Mouse (Mus musculus): ENCODE measurements around the gene Boc.

Boc gene

DNA sequence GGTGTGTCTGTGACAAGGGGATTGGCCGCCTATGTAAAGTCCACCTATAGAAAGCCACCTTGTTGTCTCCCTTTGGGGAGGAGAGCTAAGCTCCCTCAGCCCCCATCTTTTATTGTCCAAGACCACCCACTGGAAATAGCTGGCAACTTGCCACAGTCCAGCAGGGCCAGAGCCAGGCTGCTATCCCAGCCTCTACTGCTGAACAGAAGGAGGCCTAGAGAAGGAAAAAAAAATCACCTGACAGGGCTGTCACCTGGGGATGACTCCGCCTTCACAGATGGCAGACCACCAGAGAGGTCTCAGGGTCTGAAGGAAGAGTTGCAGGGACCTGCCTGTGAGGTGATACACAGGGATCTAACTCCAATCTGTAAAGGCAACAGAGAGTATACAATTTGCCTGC, 6.7 kb downstream of the Boc start:
- DNase-seq, result no peak

DNA sequence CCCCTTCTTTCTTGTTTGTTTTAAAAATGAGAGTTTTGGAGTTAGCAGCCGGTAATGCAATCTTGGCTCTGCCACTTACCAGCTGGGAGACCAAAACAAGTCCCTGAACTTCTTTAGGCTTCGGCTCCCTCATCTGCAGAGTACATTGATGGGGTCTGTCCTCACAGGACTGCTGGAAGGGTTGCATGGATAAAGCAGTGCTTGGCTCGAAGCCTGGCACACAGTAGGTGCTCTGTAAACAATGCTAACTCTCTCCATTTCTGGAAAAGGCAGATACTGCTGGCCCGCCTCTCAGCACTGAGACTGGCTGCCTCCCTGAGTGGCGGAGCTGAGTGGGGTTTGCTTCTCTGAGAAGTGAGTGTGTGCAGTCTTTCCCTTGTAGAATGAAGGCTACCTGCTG, 7.2 kb downstream of the Boc start:
- DNase-seq, result no peak

DNA sequence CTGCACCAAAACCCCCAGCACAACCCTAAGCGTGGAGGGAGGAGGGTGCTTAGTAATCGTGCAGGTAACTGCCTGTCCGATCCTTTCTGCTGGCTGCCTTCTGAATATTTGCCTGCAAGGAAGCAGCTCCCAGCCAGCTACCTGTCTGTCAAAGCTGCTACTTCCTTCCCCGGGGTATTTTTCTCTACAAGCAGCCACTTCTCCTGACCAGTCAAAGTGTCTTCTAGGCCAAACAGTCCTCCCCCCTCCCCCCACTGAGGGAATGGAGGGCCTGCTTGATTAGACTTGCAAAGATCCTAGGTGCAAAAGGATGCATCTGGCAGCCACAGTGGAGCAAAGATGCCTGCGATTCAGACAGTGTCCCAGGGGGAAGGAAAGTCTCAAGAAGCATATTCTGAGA, 7.9 kb downstream of the Boc start:
- no peak for DNase-seq

DNA sequence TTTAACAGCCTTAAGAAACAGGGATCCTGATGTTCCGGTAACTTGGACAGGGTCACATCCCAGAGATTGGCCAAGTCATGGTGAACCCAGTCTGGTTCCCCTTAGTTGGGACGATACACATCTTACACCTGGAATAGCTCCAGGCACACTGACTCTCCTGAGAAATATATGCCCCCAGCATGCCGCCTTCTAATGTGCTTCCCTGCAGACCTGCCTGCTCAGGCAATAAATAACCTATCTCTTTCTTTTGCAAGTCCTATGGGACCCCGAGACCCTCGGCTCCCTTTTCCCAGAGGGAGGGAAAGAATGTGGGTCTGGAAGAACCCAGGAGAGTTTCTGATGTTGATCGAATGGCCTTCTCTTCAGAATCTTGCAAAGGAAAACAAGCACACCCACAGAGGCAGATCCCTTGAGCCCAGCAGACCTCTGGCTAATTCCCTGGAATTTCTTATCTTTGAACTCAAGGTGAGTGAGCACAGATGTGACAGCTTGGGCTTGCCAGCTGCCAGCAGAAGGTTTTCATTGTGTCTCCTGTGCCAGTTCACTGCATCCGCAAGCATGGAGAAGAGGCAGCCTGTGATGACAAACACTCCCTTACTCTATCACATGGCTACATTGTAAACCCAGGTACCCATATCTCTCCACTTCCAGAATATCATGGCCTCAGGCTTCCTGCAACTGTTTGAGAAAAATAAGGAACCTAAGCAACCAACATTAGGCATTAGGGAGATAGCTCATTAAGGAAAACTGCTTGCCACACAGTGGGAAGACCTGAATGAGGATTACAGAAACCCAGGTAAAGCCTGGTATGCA, 8.6 kb downstream of the Boc start:
- DNase-seq, result no peak

DNA sequence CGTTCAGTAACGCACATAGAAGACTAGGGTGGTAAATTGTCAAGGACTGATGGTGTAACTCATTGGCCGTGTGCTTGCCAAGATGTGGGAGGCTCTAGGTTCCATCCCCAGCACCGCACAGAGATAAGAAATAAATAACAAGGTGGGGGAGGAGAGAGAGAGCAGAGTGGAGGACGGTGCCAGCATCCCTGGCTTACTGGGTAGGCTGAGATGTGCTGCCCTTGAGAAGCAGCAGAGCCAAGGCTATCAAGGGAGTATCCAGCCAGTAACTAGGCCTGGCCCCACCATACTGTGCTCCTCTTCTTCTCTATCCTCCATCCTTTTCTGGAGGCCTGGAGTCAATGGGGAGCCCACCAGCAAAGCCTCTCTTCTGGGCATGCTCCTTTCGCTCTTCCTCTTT, 9.3 kb downstream of the Boc start:
- no peak for DNase-seq

DNA sequence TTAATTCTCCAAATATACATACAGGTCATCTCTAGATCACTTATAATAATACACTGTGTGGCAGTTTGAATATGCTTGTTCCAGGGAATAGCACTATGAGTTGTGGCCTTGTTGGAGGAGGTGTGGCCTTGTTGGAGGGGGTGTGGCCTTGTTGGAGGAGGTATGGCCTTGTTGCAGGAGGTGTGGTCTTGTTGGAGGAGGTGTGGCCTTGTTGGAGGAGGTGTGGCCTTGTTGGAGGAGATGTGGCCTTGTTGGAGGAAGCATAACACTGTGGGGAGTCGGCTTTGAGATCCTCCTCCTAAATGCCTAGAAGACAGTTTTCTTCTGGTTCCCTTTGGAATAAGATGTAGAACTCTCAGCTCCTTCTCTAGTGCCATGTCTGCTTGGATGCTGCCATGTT, 10.7 kb downstream of the Boc start:
- no peak for DNase-seq

DNA sequence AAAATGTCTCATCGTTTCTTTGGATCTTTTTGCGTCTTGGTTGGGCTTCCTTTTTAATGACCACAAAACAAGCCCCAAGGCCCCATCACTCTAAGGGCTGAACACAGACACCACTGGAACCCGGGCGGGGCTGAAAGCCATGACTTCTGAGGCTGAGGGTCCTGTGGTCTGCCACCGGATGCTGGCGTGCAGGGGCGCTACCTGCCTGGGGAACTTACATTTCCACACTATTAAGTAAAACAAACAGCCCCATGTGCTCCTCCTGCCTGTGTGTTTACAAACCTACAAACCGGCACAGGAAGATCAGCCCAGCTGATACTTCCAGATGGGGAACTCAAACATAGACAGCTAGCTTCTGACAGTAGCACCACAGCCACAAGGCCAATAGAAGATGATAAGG, 11.9 kb downstream of the Boc start:
- DNase-seq, result no peak

DNA sequence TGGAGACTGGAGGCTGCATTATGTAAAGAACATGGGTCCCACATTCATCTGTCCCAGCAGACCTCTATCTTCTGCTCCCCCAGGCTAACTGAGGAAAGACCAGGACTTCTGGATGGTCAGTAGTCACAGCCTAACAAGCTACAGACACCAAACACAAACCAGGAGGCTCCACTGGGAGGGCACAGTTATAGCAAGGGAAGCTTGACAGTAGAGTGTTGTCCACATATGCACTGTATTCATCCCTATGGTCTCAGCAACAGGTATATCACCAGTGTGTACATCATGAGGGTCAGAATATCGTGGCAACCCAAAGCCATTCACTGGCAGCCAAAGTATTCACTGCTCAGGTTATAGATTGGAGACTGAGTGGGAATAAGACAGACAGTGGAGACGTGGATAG, 12.8 kb downstream of the Boc start:
- no peak for DNase-seq

DNA sequence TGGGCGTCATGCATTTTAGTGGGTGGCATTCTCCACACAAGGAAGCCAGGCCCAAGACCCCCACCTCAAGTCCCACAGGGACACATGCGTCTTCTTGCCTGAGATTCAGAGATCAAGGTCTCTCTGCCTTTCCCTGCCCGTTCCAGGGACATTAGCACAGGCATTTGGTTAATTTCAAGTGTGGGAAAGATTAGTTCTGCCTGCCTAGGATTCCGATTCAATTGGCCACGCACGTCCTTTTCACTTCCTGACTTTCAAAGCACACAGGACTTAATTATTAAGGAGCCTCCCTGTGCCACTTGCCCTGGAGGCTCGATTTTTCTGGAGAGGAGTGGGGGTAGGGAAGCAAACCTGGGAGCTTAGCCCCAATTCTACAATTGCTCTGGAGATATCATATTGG, 13.5 kb downstream of the Boc start:
- no peak for DNase-seq

DNA sequence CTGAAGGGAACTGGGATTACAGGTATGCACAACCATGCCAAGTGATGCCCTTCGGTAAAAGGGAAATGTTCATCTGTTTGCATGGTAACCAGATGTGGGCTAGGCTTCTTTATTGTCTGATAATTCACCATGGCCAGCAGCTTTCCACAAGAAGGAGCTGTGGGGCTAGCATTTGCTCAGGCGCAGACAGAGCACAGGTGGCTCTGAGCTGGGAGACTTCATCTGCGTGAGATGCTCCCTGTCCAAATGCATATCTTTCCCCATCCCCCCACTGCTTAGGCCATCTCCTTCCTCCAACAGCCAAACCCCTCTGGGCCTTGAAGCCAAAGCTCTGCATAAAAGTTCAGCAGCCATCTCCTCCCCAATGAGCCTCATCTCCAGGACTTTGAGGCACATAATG, 15.6 kb downstream of the Boc start:
- DNase-seq, result peak; percentile 58

DNA sequence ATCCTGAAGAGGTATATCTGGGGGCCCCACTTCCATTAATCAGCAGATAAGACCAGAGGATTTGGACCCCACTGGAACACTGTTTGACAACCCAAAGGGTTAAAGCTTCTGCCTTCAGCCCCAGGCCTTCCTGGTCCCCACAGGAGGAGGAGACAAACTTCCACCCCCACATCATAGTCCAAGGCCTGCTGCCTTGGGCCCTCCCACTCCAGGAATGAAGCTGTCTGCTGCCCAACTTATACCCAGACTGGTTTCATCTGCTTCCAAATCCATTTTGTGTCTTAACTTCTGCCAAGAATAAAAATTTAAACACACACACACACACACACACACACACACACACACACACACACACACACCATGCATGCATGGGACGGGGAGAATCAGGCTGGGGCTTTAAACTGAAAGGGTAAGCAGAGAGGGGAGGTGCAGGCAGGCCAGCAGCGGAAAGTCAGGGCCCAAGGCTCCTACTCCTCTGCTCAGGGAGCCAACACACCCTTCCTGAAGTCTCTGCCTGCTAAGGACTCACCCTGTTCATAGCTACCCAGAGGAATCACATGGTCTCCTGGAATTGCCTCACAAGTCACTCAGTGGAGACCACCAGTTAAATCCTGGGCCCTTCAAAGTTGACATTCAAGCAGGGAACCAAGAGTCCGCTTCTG, 16.5 kb downstream of the Boc start:
- DNase-seq, result no peak

DNA sequence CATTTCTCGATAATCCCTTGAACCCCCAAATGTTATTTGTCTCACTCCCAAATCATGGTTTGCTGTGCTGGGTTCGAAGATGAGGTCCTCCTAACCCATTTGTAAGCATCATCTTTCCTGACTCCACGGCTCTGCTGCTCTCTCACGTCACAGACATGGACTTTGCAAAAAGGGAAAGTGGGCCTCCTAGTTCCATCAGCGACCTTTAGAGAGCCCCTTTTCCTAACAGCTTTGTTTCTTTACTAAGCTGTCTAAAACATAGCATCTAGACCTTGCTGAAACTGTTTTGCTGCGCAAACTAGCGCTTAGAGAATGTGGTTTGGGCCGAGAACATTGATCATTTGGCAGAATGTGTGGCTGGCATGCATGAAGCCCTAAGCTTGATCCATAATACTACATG, 19.1 kb downstream of the Boc start:
- DNase-seq, result no peak

DNA sequence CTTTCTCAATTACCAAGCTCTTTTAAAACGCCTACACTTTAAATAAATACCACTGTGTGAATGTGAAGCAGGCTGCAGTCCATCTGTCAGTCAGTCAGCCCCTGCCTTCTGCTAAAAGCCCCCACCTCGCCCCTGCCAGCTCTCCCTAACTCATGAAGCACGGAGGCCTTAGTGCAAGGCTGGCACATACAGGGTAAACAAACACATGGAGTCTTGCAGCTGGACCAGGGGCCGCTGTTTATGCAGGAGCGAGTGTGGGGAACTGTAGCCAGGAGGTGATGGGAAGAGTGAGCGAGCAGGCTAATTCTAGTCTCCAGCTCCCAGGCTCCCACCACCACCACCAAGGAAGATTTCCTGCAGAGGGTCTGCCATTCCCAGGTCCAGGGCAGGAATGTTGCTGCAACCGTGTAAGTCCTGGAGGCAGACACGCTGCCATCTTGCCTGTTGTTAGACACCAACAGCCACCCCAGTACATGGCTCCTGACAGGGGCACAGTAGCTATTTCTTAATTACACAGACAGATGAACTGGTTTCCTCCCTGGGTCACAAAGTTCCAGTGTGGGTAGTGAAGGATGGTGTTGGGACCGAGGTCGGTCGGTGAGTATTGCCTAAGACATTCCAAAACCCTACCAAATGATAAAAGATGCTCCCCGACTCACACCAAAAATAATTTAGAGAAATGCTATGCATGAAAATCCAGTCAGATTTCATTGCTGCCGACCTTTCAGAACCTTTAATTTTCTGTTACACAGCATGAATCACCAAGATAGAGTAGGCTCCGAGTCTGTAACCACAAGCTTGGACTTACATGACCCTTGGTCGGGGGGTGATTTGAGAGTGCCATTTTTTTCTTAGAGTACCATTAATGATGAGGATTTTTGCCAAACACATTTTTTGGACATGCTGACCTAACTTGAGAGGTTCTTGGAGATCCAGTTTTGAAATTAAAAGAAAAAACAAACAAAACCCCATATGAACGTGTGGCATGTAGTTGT, 20.0 kb downstream of the Boc start:
- no peak for DNase-seq

DNA sequence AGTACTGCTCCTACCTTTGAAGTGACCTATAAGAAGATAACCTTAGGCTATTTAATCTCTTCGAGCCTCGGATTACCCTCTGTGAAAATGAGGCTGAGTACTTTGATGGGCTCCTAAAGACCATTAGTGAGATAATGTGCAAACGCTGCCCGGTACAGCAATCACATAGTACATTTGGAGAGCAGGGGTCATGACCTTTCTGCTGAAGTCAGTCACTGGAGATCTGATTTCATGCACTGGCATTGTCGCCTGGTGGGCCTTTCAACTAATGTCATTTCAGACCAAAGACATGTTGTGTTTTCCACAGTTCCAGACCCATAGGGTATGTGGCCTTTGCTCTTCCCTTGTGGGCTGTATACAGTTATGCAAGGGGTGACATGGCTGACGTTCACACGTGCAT, 24.6 kb downstream of the Boc start:
- DNase-seq, result no peak

DNA sequence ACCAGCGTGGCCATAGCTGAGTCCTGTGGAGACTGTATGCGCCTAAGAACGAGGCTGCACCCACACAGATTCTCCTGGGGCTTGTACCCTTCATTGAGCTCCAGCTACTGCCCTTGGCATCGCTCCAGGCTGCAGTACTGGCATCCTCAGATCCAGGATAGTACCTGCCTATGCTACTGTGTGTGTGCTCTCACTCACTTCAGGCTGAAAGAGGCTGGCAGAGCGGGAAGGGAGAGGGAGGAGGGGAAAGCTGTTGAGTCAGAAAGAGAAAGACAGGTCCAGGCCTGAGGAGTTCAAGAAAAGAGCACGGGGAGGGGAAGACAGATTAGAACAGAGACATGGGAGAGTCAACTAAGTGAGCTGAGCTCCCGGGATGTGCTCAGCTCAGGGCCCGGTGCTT, 25.2 kb downstream of the Boc start:
- DNase-seq, result no peak

DNA sequence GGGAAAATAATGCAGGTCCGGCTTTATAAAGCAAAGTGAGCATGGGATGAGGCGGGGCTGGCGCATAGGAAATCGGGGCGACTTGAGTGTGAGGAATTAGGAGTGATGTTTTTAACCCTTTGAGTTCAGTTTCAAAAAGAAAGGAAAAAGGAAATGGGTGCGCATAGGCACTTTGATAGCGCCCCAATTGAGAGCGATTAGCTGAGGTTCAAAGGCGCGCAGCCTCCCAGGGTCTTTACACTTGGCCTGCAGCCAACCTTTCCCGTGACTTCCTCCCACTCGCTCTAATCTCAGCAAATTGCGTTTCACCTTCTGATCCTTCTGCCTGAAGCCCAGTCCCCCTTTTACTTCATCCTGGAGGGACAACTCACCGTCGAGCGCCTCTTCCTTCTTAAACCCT, 25.8 kb downstream of the Boc start:
- DNase-seq, result no peak

DNA sequence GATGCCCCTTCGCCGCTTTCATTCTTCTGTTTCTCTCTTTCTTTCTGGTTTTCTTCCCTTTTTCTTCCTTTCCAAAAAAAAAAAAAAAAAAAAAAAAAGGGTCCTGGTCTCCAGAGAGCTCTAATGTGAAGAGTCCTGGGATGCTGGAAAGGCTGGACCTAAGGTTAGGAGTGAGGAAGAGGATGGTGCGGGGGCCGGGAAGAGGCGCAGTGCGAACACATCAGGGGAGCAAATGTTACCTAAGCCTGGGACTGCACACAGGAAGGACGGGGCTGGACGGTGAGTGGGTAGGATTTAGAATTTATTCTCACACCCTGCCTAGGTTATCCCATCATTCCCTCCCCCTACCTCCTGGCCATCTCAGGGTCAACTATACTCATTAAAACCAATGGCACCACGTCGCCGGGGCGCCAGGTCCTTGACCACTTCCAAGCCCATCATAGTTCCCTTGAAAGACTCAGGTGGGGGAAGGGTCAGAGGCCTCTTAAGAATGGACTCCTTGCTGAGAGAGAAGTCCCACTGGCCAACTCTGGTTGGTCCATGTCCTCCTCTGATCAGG, 27.4 kb downstream of the Boc start:
- peak; percentile 49 for DNase-seq

DNA sequence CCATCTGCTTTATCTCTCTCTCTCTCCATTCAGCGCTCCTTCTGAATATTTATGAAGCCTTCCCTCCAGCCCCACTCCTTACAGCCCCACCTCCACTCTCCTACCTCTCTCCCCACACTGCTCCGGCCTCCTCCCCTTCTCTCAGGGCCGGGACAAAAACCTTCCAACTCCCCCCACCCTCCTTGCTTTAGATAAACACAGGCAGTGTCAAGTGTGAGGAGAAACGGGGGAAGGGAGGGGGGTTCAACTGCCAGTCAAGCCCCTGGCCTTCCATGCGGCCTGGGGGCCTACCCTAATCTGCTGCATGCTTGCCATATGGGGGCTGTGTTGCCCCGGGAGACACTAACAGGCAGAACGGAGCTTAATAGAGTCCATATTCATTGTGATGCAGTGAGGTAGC, 27.9 kb downstream of the Boc start:
- DNase-seq, result peak; percentile 94

DNA sequence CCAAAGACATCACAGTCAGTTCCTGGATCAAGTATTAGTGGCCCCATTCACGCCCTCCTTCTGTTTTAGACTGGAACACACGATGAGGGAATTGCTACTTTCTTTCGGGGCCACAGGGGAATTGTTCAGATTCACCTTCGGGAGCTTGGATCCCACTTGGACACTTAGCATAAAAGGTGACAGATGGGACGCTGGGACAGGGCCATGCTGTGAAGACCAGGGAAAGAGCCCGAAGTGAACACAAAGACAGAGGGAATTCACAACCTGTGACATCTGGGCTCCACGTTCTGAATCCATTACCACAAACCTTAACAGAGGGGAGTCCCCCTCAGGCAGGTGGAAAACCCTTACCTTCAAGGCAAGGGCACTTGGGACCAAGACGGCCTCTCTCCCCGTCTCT, 28.5 kb downstream of the Boc start:
- DNase-seq, result peak; percentile 55

DNA sequence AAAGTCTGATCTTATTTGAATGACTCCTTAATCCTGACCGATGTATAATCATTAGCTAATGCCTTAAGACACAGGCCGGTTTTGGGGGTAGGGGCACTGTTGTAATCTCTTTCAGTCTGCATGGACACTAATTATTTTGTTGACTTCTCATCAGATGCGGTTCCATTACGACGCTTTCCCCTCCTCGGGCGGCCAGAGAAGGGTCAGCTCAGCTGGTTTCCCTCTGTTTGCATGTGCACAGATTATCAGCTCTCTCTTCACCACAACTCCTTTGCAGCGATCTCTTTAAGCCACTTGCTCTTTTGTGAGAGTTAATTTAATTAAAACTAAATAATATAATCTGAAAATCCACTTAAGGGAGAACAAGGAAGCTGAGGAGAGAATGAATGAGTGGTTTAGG, 29.0 kb downstream of the Boc start:
- no peak for DNase-seq

DNA sequence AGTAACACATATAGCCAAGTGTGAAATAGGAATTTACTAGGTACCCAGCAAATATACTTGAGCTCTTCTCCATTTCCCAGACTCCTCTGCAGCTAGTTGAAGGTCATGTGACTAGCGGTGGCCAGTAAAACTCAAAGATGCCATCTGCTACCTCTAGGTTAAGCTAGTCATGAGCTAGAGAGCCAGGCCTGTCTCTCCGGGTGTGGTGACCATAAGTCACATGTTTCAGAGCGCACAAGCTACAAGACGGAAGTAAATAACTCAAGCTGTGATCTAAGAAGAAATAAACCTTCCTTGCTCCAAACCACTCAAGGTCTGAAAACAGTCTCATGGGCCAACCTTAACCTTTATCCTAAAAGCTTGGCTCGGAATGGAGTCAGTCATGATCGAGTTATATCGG, 29.7 kb downstream of the Boc start:
- no peak for DNase-seq

DNA sequence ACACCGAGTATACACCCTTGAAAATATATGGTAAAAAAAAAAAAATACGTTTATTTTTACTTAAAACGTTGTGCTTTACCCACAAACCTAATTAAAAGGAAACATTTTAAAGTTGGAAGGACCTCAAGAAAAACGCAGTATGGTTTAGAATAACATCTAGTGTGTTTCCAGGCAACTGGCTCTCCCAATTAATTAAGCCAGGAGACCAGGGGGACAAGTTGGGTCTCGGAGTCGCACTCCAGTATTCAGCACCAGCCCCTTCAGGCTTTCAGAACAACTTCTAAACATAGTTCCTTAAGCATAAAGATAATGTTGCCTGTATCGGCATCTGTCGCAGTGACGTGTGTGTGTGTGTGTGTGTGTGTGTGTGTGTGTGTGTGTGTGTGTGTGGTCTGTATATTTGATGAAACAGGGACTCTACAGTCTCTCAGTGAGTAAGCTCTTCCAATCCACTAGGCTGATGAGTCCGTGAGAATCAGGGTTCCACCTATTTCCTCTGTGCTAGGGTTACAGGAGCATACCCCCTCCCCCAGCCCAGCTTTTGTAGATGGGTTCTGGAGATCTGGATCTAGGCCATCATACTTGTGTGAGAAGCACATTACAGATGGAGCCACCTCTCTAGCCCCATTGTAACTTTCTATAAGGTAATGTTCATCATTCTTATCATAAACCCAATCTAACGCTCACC, 31.3 kb downstream of the Boc start:
- no peak for DNase-seq

DNA sequence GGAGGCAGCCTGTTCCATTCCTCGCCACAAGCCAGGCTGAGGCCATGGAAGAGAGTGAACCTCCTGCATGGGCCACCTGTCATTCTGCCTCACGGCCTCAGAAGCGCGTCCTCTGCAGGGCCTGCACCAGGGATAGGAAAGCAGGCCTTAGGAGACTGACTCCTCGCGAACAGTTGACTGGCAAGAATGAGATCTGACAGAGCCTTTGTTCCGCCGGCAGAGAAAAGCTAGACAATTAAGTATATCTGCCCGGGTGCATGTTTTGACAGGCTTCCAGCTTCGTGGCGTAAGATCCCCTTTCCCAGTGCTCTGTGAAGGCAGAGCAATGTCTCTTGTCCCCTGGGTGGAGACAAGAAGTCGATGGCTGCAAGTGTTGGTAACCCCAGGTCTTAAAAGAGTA, 32.0 kb downstream of the Boc start:
- peak; percentile 67 for DNase-seq

Measured in embryo, embryonic 11 days (tissue).